Mouse (Mus musculus): ENCODE measurements around the gene Gm10521. TPM values are rescaled to one million over a fixed set of nuclear protein-coding genes. Genes with fewer than 3 reads are reported as not detected.
A peak's percentile ranks its signal among the peaks of the same experiment; 100 is the strongest.
"Not testable (repeated sequence)": the region's sequence is repeated elsewhere in the genome, so short reads cannot be mapped to it uniquely, and the experiment has no call there.

The Gm10521 gene
- total RNA-seq (2017) = 8.1 to 13.8 TPM (median 8.4 TPM) in 3 replicates

GRCm38 (mm10) chr1:171895364-171895763 is at the start of gene Gm10521:
TSS of gene Gm10521 (plus strand) at chr1:171895664.
- not testable (repeated sequence) for ATAC-seq (replicated peaks; ENCODE audit: insufficient number of reproducible peaks, low FRiP score, low TSS enrichment, poor library complexity, severe bottlenecking)

GRCm38 (mm10) chr1:171848201-171848600 is 47.3 kb upstream of the Gm10521 start:
- ATAC-seq (replicated peaks; ENCODE audit: insufficient number of reproducible peaks, low FRiP score, low TSS enrichment, poor library complexity, severe bottlenecking) = no peak

DNA sequence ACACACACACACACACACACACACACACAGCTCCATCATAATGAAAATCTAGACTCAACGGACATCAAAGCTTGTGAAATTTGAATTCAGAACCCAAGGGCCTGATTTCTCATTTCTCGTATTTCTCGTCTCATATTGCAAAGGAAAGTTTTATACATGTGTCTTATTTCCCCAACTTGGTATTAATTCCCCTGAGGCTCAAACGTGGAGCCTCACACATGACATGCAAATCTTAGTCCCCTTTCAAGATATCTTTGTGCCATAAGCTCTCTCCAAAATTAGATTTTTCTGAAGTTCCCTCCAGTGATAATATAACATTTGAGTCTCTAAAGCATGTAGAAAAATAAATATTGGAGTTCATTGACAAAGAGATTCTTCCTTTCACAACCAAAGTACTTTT is 46.7 kb upstream of the Gm10521 start:
- ATAC-seq (replicated peaks; ENCODE audit: insufficient number of reproducible peaks, low FRiP score, low TSS enrichment, poor library complexity, severe bottlenecking) = no peak

GRCm38 (mm10) chr1:171849454-171849853 is 46.0 kb upstream of the Gm10521 start:
- peak; percentile 96 for ATAC-seq (replicated peaks; ENCODE audit: insufficient number of reproducible peaks, low FRiP score, low TSS enrichment, poor library complexity, severe bottlenecking)

GRCm38 (mm10) chr1:171865467-171865866 is 30.0 kb upstream of the Gm10521 start:
- ATAC-seq (replicated peaks; ENCODE audit: insufficient number of reproducible peaks, low FRiP score, low TSS enrichment, poor library complexity, severe bottlenecking) = no peak

DNA sequence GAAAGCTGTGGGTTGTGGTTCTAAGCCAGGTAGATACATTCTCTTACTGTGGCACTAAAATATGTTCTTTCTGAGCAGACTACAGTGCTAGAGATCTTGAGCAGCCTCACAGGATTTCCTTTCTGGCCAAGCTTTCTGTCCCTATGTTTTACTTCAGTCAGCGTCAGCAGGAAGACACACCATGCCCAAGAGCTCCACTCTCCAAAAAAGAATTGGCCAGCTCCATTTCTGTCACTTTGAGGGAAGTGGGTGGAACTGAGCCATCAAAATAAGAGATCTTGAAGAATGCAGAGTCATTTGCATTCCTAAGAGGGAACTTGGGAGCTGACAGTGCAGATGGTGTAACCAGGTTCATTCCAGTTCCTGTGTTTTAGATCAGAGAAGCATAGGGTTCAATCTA is 8.5 kb upstream of the Gm10521 start:
- ATAC-seq (replicated peaks; ENCODE audit: insufficient number of reproducible peaks, low FRiP score, low TSS enrichment, poor library complexity, severe bottlenecking) = no peak

DNA sequence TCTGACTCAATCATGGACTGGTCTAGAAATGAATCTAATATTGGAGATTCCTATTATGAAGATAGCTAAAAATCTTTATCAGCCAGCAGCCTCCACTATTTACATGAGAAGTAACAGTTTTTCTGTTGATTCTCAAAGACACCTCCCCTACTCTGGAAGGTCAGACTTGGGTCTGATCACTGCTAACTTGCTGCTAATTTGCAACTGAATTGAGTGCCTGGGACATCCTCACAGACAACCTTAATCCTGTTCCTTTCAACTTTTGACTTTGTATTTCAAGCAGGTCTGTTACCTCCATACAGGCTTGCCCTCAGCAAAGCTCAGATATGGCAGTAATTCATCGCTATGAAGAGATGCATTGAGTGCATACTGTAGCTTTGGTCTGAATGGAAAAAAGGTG is 8.5 kb downstream of the Gm10521 start:
- ATAC-seq (replicated peaks; ENCODE audit: insufficient number of reproducible peaks, low FRiP score, low TSS enrichment, poor library complexity, severe bottlenecking) = no peak

GRCm38 (mm10) chr1:171915638-171916458 is 20.4 kb downstream of the Gm10521 start:
- ATAC-seq (replicated peaks; ENCODE audit: insufficient number of reproducible peaks, low FRiP score, low TSS enrichment, poor library complexity, severe bottlenecking) = 0 out of 2 replicates have a peak, but pooled peaks have one; percentile 21

GRCm38 (mm10) chr1:171917305-171918039 is 22.0 kb downstream of the Gm10521 start, which contains the start of gene Slamf6:
TSS of gene Slamf6 (plus strand) at chr1:171917515.
- peak; percentile 87 for ATAC-seq (replicated peaks; ENCODE audit: insufficient number of reproducible peaks, low FRiP score, low TSS enrichment, poor library complexity, severe bottlenecking)

GRCm38 (mm10) chr1:171918136-171918920 is 22.9 kb downstream of the Gm10521 start:
- no peak for ATAC-seq (replicated peaks; ENCODE audit: insufficient number of reproducible peaks, low FRiP score, low TSS enrichment, poor library complexity, severe bottlenecking)

GRCm38 (mm10) chr1:171919193-171919592 is 23.7 kb downstream of the Gm10521 start:
- ATAC-seq (replicated peaks; ENCODE audit: insufficient number of reproducible peaks, low FRiP score, low TSS enrichment, poor library complexity, severe bottlenecking) = no peak

DNA sequence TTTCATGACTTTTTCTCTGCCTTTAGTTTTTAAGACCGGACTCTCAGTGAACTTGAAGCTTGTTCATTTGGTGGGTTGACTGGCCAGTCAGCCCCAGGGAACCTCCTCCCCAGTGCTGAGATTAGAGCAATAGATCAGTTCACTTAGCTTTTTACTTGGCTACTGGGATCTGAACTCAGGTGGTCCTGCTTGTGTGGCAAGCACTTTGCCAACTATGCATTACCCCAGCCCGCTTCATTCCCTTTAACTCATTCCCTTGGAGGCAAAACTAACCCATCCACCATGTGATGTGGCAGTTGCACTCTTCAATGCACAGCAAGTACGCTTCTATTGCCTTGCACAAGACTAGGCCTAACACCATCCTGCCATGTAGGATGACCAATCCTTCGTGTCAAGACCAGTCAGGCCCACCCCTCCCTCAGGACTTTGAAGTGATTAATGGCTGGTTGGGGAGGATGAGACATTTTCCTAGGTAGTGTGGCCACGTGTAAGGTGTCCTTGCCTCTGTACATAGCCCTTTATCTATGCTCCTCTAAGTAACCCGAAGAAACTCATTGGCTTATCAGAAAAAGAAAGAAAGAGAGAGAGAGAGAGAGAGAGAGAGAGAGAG is 24.5 kb downstream of the Gm10521 start:
- ATAC-seq (replicated peaks; ENCODE audit: insufficient number of reproducible peaks, low FRiP score, low TSS enrichment, poor library complexity, severe bottlenecking) = no peak

DNA sequence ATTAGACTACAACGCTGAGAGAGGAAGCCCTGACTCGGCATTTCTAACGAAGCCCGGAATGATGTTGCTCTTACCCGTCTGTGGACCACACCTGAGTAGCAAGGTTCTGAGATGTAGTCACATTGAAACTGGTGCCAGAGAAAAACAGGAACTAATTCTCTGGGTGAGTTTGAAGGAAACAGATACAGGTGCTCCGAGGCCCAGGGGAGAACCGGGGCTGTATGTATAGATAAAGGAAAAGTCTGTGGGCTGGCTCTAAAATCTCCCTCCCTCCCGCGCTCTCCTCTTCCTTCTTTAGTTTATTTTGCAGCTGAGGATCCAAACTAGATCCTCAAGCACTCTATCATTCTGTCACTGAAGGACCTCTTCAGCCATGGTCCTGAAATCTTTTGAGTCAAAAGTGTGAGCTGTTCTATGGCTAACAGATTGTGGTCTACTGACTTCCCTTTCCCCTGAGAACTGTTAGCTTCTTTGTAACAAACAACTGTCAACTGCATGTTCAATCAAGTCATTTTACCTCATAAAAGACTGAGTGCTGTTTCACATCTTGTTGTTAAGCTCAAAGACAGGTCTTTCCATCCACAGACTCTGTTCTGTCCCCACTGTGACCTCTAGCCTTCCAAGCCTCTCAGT is 25.6 kb downstream of the Gm10521 start:
- 0 out of 2 replicates have a peak, but pooled peaks have one; percentile 33 for ATAC-seq (replicated peaks; ENCODE audit: insufficient number of reproducible peaks, low FRiP score, low TSS enrichment, poor library complexity, severe bottlenecking)

DNA sequence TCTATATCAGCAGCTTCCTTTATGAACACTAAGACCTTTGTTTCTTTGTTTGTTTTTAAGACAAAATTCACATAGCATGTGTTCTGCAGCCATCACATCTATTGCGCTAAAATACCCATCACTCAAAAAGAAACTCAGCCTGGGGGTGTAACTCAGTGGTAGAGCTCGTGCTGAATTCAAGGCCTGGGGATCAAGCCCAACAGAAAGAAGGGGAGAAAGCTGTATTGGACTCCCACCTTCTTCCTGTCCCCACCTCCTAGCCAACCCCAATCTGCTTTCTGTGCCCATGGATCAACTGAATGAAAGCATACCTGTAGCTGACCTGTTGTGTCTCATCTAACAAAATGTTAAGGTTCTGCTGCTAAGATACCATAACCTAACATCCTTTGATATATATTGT is 26.2 kb downstream of the Gm10521 start:
- ATAC-seq (replicated peaks; ENCODE audit: insufficient number of reproducible peaks, low FRiP score, low TSS enrichment, poor library complexity, severe bottlenecking) = no peak

DNA sequence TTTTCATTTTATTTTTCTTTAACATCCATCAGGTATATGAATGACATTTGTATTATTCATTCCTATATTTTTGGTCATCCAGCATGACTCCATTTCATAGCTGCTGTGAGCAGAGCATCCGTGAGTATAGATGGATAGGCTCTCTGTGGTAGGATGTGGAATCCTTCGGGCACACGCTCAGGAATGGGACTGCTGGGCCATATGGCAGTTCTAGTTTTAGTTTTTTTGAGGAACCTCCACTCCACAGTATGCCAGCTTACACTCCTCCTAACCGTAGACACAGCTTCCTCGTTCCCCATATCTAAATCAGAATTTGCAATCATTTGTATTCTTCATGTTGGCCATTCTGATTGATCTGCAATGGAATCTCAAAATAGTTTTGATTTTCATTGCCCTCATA is 27.4 kb downstream of the Gm10521 start:
- no peak for ATAC-seq (replicated peaks; ENCODE audit: insufficient number of reproducible peaks, low FRiP score, low TSS enrichment, poor library complexity, severe bottlenecking)

GRCm38 (mm10) chr1:171924900-171925299 is 29.4 kb downstream of the Gm10521 start:
- ATAC-seq (replicated peaks; ENCODE audit: insufficient number of reproducible peaks, low FRiP score, low TSS enrichment, poor library complexity, severe bottlenecking) = no peak

GRCm38 (mm10) chr1:171933851-171934250 is 38.4 kb downstream of the Gm10521 start:
- ATAC-seq (replicated peaks; ENCODE audit: insufficient number of reproducible peaks, low FRiP score, low TSS enrichment, poor library complexity, severe bottlenecking) = no peak

Data from monocyte, adult 5-6 weeks (primary cell).